Mouse (Mus musculus) brain, adult 10 weeks (tissue): ENCODE results near the gene Eif6. TPM values are rescaled to one million over a fixed set of nuclear protein-coding genes. Genes with fewer than 3 reads are reported as not detected.

Experiments
- polyA plus RNA-seq: library from polyadenylated mRNA; stranded (reverse); fragments of 350-450 nt; fragmentation: Illumina TruSeq; extraction: RNeasy Lipid Tissue Mini Kit (QIAGEN cat#74804); gene quantifications from one replicate; pipeline ENCODE4 v1.2.3, GENCODE M21; 2015; ENCODE audit warnings: low read depth, low replicate concordance

The Eif6 gene
- 61.9 TPM for polyA plus RNA-seq

DNA sequence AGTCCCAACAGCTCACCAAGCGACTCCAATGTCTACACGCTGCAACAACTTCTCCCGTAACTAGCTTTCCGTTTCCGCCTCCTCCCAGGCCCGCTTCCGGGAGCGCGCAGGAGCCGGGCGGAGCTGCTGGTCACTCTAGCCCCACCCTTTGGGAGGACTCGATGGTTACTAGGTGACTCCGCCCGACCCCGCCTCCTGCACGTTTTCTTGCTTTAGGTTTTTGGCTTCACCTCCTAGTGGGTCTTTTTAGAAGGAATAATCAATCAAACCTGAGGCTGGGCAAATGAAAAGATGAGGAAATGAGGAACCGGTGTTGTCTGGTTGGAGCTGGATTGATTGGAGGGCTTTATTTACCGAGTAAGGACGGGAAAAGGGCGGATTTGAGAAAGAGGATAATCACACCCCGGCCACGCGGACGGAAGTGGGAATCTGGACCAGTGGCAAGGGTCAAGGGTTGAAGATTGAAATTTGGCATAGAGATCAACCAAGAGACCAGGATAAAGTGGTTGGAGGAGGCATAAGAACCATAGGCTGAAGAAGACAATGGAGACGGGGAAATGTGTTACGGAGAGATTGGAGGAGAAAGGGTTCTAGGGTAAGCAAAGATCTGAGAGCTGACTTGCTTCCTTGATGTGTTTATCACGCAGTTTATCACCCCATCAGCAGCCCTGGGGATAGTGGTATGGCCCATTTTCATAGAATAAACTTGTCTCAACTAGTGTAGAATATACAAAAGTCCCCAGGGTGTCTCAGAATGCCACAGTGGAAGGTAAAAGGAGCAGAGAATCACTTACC is at the start of gene Eif6:
Gene Eif6 (minus strand): TSS at position 296 of the 795 bp plus-strand sequence.

DNA sequence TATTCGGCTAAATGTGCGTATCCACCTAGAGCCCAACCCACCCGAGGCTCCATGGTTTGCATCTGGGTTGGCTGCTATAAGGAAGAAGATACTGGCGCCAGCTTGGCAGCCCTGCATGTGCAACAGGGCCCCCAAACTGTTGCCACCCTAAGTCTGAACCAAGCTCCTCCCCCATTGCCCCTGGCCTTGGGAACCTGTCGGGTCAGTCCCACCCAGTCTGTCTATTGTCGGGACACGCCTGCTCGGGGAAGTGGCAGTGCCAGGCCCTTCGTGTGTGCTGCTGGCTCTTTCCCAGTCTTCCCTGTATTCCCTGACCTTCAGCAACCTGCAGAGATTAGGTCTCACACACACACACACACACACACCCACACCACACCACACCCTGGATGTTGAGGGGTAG is 8.0 kb upstream of the Eif6 start, which contains the start of gene Fam83c:
Gene Fam83c (minus strand): TSS at position 123 of the 400 bp plus-strand sequence.

DNA sequence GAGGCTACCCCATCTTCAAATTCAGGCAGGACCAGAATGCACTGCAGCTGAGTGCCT is 7.5 kb downstream of the Eif6 start, which contains the start of gene BC029722:
Gene BC029722 (minus strand): TSS at position 35 of the 57 bp plus-strand sequence.

DNA sequence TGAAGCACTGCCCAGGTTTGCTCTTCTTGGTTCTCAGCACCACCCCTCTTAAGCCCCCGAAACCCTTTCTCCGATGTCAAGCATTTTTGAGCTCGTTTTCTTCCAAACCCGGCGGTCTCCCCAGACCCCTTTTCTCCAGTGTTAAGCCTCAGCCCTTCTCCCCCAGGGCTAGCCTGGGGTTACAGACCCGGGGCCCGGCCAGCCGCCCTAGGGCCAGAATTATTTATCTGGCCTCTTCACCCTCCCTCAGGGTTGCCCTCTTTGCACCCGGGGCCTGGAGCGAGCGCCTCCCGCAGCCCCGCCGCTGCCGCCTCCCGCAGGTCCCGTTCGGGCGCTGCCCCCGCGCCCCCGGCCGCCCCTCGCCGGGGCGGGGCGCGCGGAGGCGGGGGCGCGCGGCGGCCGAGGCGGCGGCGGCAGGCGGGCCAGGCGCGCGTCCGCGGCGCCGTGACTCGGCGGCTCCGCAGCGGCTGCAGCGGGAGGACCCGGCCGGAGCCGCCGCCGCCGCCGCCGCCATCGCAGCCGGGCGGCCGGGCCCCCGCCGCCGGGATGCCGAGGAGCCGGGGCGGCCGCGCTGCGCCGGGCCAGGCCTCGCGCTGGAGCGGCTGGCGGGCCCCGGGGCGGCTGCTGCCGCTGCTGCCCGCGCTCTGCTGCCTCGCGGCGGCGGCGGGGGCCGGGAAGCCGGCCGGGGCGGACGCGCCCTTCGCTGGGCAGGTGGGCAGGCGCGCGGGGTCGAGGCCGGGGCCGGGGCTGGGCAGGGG is 51.6 kb downstream of the Eif6 start, which contains the start of gene Mmp24:
Gene Mmp24 (plus strand): TSS at position 416 of the 758 bp plus-strand sequence.

Other genes with a start within 250 kb of the Eif6 start
- 19.7 TPM for gene Gss, start 234.1 kb downstream of the Eif6 start, polyA plus RNA-seq
- gene Myh7b, start 215.7 kb downstream of the Eif6 start, polyA plus RNA-seq = 5.1 TPM
- 127 TPM for gene Trpc4ap, start 134.5 kb downstream of the Eif6 start, polyA plus RNA-seq
- 23.4 TPM for gene Edem2, start 97.5 kb downstream of the Eif6 start, polyA plus RNA-seq
- not detected for gene Gm17581, start 91.1 kb downstream of the Eif6 start, polyA plus RNA-seq
- gene Procr, start 75.8 kb downstream of the Eif6 start, polyA plus RNA-seq = 0.74 TPM
- 22.9 TPM for gene Mmp24, start 51.6 kb downstream of the Eif6 start, polyA plus RNA-seq
- 90.4 TPM for gene BC029722, start 7.5 kb downstream of the Eif6 start, polyA plus RNA-seq
- gene Fam83c, start 7.9 kb upstream of the Eif6 start, polyA plus RNA-seq = not detected
- gene Uqcc1, start 103.4 kb upstream of the Eif6 start, polyA plus RNA-seq = 119 TPM
- not detected for gene Gm15557, start 113.8 kb upstream of the Eif6 start, polyA plus RNA-seq
- gene Gdf5, start 118.4 kb upstream of the Eif6 start, polyA plus RNA-seq = 0.31 TPM
- gene Cep250, start 129.5 kb upstream of the Eif6 start, polyA plus RNA-seq = 11.4 TPM
- gene 6430550D23Rik, start 181.1 kb upstream of the Eif6 start, polyA plus RNA-seq = 2.2 TPM
- 256 TPM for gene Ergic3, start 181.1 kb upstream of the Eif6 start, polyA plus RNA-seq
- gene Fer1l4, start 226.0 kb upstream of the Eif6 start, polyA plus RNA-seq = not detected
- gene Spag4, start 238.2 kb upstream of the Eif6 start, polyA plus RNA-seq = 4.4 TPM